Mouse (Mus musculus): ENCODE results near the gene Gm8773. TPM values are rescaled to one million over a fixed set of nuclear protein-coding genes. Genes with fewer than 3 reads are reported as not detected.
A peak's percentile ranks its signal among the peaks of the same experiment; 100 is the strongest.

The Gm8773 gene
- total and polyA plus RNA-seq, 3 experiments, result 1.6 TPM; not detected in 2

GRCm38 (mm10) chr5:5610540-5610939 is 36.9 kb downstream of the Gm8773 start:
- Histone ChIP-seq H3K27me3 (replicated peaks) (no peaks in the 10 kb centered on the region), H3K9me3 (replicated peaks; ENCODE audit: low read length) (no peaks in the 10 kb centered on the region), H3K4me2 (ENCODE audit: insufficient read depth, low read depth, poor library complexity, severe bottlenecking) (no peak overlapping the region), H3K36me3 (replicated peaks in 1 of 2; ENCODE audit: control insufficient read depth in 1 of 2, insufficient read depth in 1 of 2, low read length in 1 of 2) (no peaks in the 10 kb centered on the region), H3K9ac (ENCODE audit: insufficient read depth, low read depth) (no peak overlapping the region), H3K4me1 (ENCODE audit: control insufficient read depth in 1 of 2, insufficient read depth in 2 of 2) (no peaks in the 10 kb centered on the region), H3K79me2 (replicated peaks; ENCODE audit: control insufficient read depth, extremely low read depth, insufficient read depth, poor library complexity, severe bottlenecking) (no peaks in the 10 kb centered on the region), H3K27ac (ENCODE audit: insufficient read depth, low read depth) (no peak overlapping the region), H3K4me3 (replicated peaks in 1 of 3; ENCODE audit: low read depth in 2 of 3, low read length in 2 of 3, poor library complexity in 1 of 3) (no peak overlapping the region)
- in situ Hi-C loops (cut with MboI; ENCODE audit: low pct_ligation_motif_present, low pct_unique_long_range_greater_than_20kb, low sequenced_read_pairs), result no loop called here
- dilution Hi-C loops (cut with MboI; ENCODE audit: extremely low pct_ligation_motif_present, extremely low pct_unique_long_range_greater_than_20kb, low sequenced_read_pairs), result no loop called here
- TF ChIP-seq MAX (IDR thresholded peaks at IDR 0.05; ENCODE audit: low read length) (no peak), JUN (IDR thresholded peaks at IDR 0.05; ENCODE audit: insufficient read depth, low read depth, low read length) (no peak), POLR2AphosphoS2 (IDR thresholded peaks at IDR 0.05; ENCODE audit: low read depth, low read length) (no peak), MAFK (IDR thresholded peaks at IDR 0.05; ENCODE audit: insufficient replicate concordance, low read length) (no peak), GABPA (IDR thresholded peaks at IDR 0.05; ENCODE audit: insufficient replicate concordance, low read depth, low read length) (no peak), RCOR1 (conservative IDR thresholded peaks at IDR 0.05; ENCODE audit: low read depth, low read length) (no peak), PAX5 (IDR thresholded peaks at IDR 0.05; ENCODE audit: low read length) (no peak), POLR2A (IDR thresholded peaks at IDR 0.05; ENCODE audit: low read depth, low read length) (no peak), UBTF (IDR thresholded peaks at IDR 0.05; ENCODE audit: low read depth, low read length) (no peak), MYC (IDR thresholded peaks at IDR 0.05; ENCODE audit: low read depth, low read length) (no peak), RAD21 (IDR thresholded peaks at IDR 0.05; ENCODE audit: low read depth, low read length) (no peak), BHLHE40 (IDR thresholded peaks at IDR 0.05; ENCODE audit: low read depth, low read length) (no peak), ZNF384 (IDR thresholded peaks at IDR 0.05; ENCODE audit: low read depth, low read length) (no peak), SMC3 (IDR thresholded peaks at IDR 0.05; ENCODE audit: low read depth, low read length) (no peak), CHD2 (IDR thresholded peaks at IDR 0.05; ENCODE audit: low read length) (no peak), JUND (conservative IDR thresholded peaks at IDR 0.05; ENCODE audit: low read depth, low read length) (no peak), CTCF (conservative IDR thresholded peaks at IDR 0.05 in 1 of 2, IDR thresholded peaks at IDR 0.05 in 1 of 2; ENCODE audit: low read depth in 2 of 2, low read length in 2 of 2) (no peak), MXI1 (IDR thresholded peaks at IDR 0.05; ENCODE audit: low read depth, low read length) (no peak)
- DNase-seq (ENCODE audit: extremely low read depth), result no peak

DNA sequence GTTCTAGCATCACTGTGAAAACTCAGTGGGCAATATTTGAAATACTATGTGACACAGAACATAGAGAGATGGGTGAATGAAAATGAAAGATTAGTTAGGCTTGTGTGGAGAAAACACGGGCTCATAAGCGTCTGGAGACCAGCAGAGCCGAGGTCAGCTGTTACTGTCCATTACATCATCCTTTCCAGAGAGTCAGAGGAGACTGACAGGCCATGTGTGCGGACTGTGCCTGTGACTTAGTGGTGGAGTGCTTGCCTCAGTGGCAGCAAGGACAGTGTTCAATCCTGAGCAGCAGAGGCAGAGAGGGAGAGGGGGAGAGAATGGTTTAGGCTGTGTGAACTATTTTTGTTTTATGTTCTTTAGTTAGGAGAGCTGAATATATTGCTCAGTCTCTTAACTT is 44.7 kb downstream of the Gm8773 start:
- in situ Hi-C loops (cut with MboI; ENCODE audit: low pct_ligation_motif_present, low pct_unique_long_range_greater_than_20kb, low sequenced_read_pairs), result no loop called here
- no peak overlapping the region for H3K4me3 ChIP-seq (replicated peaks in 1 of 3; ENCODE audit: low read depth in 2 of 3, low read length in 2 of 3, poor library complexity in 1 of 3)
- H3K4me2 ChIP-seq (ENCODE audit: insufficient read depth, low read depth, poor library complexity, severe bottlenecking), result peak overlapping the region; percentile 22; the same call in 1 of the 2 replicates
- TF ChIP-seq GABPA (IDR thresholded peaks at IDR 0.05; ENCODE audit: insufficient replicate concordance, low read depth, low read length) (no peak), SMC3 (IDR thresholded peaks at IDR 0.05; ENCODE audit: low read depth, low read length) (no peak), PAX5 (IDR thresholded peaks at IDR 0.05; ENCODE audit: low read length) (no peak), POLR2AphosphoS2 (IDR thresholded peaks at IDR 0.05; ENCODE audit: low read depth, low read length) (no peak), ELF1 (IDR thresholded peaks at IDR 0.05; ENCODE audit: low read depth, low read length) (no peak), IRF4 (IDR thresholded peaks at IDR 0.05; ENCODE audit: low read depth, low read length) (peak; percentile 43), BHLHE40 (IDR thresholded peaks at IDR 0.05; ENCODE audit: low read depth, low read length) (0 out of 2 replicates have a peak, but pooled peaks have one; percentile 30), E2F4 (IDR thresholded peaks at IDR 0.05; ENCODE audit: insufficient replicate concordance, low read depth, low read length) (no peak), ETS1 (conservative IDR thresholded peaks at IDR 0.05; ENCODE audit: low read depth, low read length) (peak; percentile 62), CHD2 (IDR thresholded peaks at IDR 0.05; ENCODE audit: low read length) (no peak), TBP (conservative IDR thresholded peaks at IDR 0.05; ENCODE audit: low read depth, low read length) (0 out of 2 replicates have a peak, but pooled peaks have one; percentile 20), POLR2A (IDR thresholded peaks at IDR 0.05; ENCODE audit: low read depth, low read length) (no peak), TCF12 (IDR thresholded peaks at IDR 0.05; ENCODE audit: low read depth, low read length) (no peak), MEF2A (IDR thresholded peaks at IDR 0.05; ENCODE audit: borderline replicate concordance, low read depth, low read length) (peak; percentile 33; the same call in 1 of the 2 replicates), JUND (conservative IDR thresholded peaks at IDR 0.05; ENCODE audit: low read depth, low read length) (peak; percentile 32; the same call in 1 of the 2 replicates), EP300 (IDR thresholded peaks at IDR 0.05; ENCODE audit: low read length) (peak; percentile 44; the same call in 1 of the 2 replicates), MAX (IDR thresholded peaks at IDR 0.05; ENCODE audit: low read length) (no peak), NELFE (IDR thresholded peaks at IDR 0.05; ENCODE audit: low read depth, low read length) (no peak), MYC (IDR thresholded peaks at IDR 0.05; ENCODE audit: low read depth, low read length) (peak; percentile 57; the same call in 1 of the 2 replicates), JUN (IDR thresholded peaks at IDR 0.05; ENCODE audit: insufficient read depth, low read depth, low read length) (peak; percentile 45), USF1 (IDR thresholded peaks at IDR 0.05; ENCODE audit: low read depth, low read length) (no peak), ZKSCAN1 (IDR thresholded peaks at IDR 0.05; ENCODE audit: borderline replicate concordance, low read depth, low read length) (no peak), MAZ (IDR thresholded peaks at IDR 0.05; ENCODE audit: low read depth, low read length) (no peak), NRF1 (IDR thresholded peaks at IDR 0.05; ENCODE audit: low read depth, low read length) (no peak)

More for the DNA sequence above, 44.7 kb downstream of the Gm8773 start:
- H3K27ac ChIP-seq (ENCODE audit: insufficient read depth, low read depth), result no peak overlapping the region
- dilution Hi-C loops (cut with MboI; ENCODE audit: extremely low pct_ligation_motif_present, extremely low pct_unique_long_range_greater_than_20kb, low sequenced_read_pairs), result no loop called here
- H3K9ac ChIP-seq (ENCODE audit: insufficient read depth, low read depth), result no peak overlapping the region
- no peaks in the 10 kb centered on the region for H3K4me1 ChIP-seq (ENCODE audit: control insufficient read depth in 1 of 2, insufficient read depth in 2 of 2)
- no peaks in the 10 kb centered on the region for H3K36me3 ChIP-seq (replicated peaks in 1 of 2; ENCODE audit: control insufficient read depth in 1 of 2, insufficient read depth in 1 of 2, low read length in 1 of 2)
- no peaks in the 10 kb centered on the region for H3K79me2 ChIP-seq (replicated peaks; ENCODE audit: control insufficient read depth, extremely low read depth, insufficient read depth, poor library complexity, severe bottlenecking)
- H3K9me3 ChIP-seq (replicated peaks; ENCODE audit: low read length), result no peaks in the 10 kb centered on the region
- DNase-seq (ENCODE audit: extremely low read depth), result no peak
- H3K27me3 ChIP-seq (replicated peaks), result no peaks in the 10 kb centered on the region

Measured in CH12.LX (cell line).